Mouse (Mus musculus) B cell, adult 2 months (primary cell): Measurements from ENCODE around the gene Slc41a2.

Source experiments
- DNase-seq, 2 experiments: peaks; one replicate each; pipeline ENCODE4 v3.0.0; 2022

Gene Slc41a2

GRCm38 (mm10) chr10:83350689-83351088 lies 13.0 kb upstream of the Slc41a2 start:
- no peak for DNase-seq

DNA sequence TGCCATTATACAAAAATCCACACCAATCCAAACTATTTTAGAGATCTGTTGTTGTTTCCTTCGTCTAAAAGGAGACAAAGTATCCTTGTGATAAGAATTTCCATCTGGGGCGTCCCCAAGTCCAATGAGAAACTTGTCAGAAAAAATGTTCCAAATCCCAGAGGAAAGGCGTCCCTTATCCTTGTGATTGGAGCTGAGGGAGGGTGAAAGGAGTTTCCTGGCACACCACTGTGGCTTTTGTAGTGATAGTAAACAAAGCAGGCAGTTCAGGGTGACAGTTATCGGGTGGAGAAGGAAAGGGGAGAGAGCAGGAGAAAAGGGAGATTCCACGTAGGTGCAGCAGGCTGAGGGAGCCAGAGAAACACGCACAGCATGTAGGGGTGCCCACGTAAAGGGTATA lies 9.8 kb upstream of the Slc41a2 start:
- DNase-seq: no peak

- DNase-seq: no peak
Measured at GRCm38 (mm10) chr10:83346359-83346736, 8.7 kb upstream of the Slc41a2 start.

DNA sequence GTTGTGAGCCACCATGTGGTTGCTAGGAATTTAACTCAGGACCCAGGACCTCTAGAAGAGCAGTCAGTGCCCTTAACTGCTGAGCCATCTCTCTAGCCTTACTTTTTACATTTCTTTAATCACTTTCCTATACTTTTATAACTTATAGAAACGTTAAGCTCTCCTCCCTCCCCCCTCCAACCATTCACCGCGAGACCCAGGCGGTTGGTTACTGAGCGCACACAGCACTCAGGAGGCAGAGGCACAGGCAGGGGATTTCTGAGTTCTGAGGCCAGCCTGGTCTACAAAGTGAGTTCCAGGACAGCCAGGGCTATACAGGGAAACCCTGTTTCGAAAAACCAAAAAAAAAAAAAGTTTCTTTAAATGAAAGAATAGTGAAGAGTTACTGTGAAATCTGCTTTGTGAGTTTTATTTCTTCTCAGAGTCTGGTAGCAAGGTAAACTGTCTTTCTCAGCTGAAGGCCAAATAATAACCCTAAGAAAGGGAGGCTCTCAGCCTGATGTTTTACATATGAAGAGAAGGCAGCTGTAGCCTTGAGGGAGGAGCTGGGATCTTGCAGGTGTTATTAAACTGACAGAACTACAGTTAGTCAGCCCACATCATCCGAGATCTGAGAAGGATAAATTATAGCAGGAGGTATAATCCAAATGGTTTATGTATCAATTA lies 8.1 kb upstream of the Slc41a2 start:
- no peak for DNase-seq

DNA sequence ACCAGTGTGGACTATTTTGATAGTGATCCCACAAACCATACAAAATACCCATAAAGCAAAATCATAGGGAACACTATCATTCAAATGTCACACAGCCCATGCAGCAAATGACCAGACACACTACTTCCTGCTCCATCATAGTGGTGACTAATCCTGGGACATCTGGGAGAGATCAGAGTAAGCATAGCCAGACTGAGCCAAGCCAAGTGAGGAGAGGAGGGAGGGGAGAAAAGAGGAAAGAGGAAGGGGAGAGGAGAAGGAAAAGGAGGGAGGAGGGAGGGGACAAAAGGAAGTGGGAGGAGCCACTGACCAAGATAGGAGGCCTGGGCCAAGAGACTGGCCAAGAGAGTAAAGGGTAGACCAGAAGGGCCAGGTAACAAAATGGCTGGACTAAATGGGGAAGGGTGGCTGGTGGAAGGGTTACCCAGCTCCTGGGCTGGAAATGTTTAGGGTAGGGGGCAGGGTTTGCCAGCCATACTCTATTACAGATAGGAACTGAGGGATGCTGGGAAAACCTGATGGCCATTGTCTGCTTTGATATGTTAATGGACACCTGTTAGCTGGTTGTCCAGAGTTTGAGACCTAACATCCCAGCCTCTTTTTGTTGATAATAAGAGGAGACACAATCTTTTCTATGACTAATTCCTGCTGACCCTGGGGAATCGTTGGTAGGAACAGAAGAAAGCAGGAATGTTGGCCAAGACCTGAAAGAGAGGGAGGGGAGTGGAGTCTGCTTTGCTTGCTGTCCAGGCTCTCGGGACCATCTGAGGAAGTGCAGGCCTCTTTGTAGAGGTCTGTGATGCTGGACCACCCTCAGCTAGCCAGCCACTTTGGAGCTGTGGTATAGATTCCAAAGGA lies 6.4 kb upstream of the Slc41a2 start:
- DNase-seq: no peak

DNA sequence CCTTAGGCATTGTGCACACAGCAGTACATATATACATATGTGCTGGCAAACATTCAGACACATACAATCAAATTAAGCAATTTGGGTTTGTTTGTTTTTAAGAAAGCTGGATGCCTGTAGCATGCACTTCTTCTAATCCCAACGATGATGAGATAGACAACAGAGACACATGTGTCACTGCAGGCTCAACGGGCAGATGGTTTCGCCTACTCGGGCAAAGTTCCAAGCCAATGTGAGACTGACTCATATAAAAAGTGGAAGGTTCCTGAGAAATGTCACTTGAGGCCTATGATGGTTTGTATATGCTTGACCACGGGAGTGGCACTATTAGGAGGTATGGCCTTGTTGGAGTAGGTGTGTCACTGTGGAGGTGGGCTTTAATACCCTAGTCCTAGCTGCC lies 5.5 kb upstream of the Slc41a2 start:
- DNase-seq: no peak

DNA sequence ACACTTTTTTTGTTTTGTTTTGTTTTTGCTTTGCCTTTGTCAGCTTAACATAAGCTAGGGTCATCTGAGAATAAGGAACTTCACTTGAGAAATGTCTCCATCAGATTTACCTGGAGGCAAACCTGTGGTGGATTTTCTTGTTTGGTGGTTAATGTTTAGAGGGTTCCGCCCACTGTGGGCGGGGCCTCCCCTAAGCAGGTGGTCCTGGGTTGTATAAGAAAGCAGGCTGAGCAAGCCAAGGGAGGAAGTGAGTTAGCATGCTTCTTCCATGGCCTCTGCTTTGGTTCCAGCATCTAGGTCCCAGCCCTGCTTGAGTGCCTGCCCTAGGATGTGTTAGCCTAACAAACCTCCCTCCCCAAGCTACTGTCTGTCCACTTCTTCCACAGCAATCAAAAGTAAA lies 3.5 kb upstream of the Slc41a2 start:
- DNase-seq: no peak

DNA sequence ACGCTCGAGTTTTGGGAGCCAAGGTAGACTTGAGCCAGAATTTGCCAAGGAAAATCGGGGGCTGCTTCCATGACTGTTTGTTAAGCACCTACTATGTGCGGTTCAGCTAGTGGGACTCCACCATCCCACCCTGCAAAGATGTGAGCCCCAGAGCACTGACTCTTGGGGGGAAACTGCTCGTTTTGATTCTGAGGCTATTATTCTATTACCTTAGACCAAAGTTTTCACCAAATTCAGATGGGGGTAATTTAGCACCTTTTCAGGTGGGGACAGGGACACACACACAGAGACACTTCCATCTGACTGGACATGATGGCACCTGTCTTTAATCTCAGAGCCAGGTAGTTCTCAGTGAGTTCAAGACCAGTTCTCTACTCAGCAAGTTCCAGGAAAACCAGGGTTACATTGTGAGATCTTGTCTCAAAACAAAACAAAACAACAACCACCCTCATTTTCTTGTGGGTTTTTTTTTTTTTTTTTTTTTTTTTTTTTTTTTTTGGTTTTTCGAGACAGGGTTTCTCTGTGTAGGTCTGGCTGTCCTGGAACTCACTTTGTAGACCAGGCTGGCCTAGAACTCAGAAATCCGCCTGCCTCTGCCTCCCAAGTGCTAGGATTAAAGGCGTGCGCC lies 403 bp upstream of the Slc41a2 start:
- no peak for DNase-seq

- DNase-seq: peak in 1 of 2 experiments; percentile 13
Measured at GRCm38 (mm10) chr10:83336336-83336735, 1.3 kb downstream of the Slc41a2 start.

GRCm38 (mm10) chr10:83332581-83332980 lies 5.1 kb downstream of the Slc41a2 start:
- peak; percentile 52 to 55 for DNase-seq

DNA sequence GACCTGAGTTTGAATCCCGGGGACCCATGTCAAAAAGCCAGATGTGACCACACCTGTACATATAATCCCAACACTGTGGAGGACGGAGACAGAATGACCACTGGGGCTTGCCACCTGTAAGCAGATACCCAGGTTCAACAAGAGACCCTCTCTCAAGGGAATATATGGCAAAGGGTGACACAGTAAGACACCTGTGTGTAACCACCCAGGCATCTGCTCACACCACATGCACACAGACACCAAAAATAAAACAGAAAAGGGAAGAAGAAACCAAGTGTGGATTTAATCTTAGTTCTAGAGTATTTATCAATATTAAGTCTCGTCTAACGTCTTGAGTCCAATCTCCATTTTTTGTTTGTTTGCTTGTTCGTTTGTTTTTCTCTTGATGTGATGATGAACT lies 5.9 kb downstream of the Slc41a2 start:
- DNase-seq: peak; percentile 43 to 49

- DNase-seq: peak; percentile 58 to 59
Measured at GRCm38 (mm10) chr10:83330336-83330735, 7.3 kb downstream of the Slc41a2 start.

GRCm38 (mm10) chr10:83328791-83329190 lies 8.9 kb downstream of the Slc41a2 start:
- no peak for DNase-seq

- DNase-seq: peak; percentile 14
Measured at GRCm38 (mm10) chr10:83326648-83327285, 10.9 kb downstream of the Slc41a2 start.

GRCm38 (mm10) chr10:83325903-83326302 lies 11.8 kb downstream of the Slc41a2 start:
- no peak for DNase-seq

- DNase-seq: no peak
Measured at GRCm38 (mm10) chr10:83324871-83325270, 12.8 kb downstream of the Slc41a2 start.

DNA sequence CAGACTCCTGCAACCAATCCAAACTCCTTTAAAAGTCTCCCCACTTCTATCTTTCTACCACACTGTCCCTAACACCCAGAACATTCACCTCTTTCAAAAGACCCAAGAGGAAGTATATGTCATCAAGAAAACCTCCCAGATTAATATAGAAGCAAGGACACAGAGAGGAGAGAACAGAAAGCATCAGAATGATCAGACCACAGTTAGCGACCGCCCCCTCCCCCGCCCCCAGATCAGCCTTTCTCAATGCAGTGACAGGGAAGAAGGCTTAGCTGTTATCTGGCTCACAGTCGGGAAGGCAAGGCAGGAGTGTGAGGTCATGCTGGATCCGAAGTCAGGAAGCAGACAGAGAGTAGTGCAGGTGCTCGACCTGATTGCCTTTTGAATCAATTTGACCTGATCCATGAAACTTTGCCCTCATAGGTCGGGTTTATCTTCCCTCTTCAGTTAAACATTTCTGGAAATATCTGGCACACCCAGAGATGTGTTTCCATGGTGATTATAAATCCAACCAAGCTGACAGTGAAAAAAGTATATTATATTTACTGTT lies 15.1 kb downstream of the Slc41a2 start:
- DNase-seq: no peak

GRCm38 (mm10) chr10:83321528-83321927 lies 16.2 kb downstream of the Slc41a2 start:
- no peak for DNase-seq

GRCm38 (mm10) chr10:83320870-83321269 lies 16.8 kb downstream of the Slc41a2 start:
- no peak for DNase-seq

- DNase-seq: no peak
Measured at GRCm38 (mm10) chr10:83320396-83320795, 17.3 kb downstream of the Slc41a2 start.

- DNase-seq: no peak
Measured at GRCm38 (mm10) chr10:83313033-83313432, 24.6 kb downstream of the Slc41a2 start.

GRCm38 (mm10) chr10:83310356-83310755 lies 27.3 kb downstream of the Slc41a2 start:
- DNase-seq: no peak

DNA sequence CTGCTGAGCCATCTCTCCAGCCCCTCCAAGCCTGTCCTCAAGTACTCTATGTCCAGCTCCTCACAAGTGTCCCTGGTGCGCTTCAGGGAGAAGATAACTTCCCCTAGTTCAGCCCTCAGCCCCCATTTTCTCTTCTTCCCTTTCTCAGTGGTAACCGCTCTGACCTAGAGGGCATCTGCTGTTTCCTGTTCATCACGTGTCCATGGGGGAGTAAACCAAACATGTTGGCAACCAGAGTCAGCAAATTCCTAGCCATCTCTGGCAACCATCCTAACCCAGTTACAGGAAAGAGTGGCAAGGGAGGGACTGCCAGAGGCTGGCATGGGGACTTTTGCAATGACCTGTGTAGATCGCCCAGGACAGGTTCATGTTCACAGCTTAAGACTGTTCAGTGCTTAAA lies 36.0 kb downstream of the Slc41a2 start:
- peak; percentile 24 to 26 for DNase-seq
